ENCODE assay signal across 21 mouse cellular contexts in the genomic region with DNA sequence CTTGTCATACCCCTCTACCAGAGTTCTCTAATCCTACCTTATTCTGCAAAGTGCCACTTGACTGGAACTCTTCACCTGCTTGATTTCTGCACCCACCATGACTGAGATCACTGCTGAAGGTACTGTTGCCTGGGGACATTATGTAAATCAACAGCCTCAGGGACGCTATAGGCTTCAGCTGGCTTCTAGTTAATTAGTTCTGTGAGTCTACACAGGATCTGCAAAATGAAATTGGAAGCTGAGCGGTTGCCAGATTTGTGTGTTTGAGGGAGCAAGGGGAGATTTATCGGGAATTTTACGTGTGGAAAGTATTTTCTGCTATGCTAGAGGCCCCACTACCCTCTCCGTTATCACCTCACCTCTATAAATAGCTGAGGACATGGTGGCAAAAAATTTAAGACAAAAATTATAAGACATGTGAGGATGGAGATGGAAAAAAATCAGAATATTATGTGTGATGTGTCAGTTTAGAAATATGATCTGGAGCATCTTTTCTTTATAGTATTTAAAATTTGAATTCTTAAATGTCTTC. TPM values are rescaled to one million over a fixed set of nuclear protein-coding genes. Genes with fewer than 3 reads are reported as not detected.
A peak's percentile ranks its signal among the peaks of the same experiment; 100 is the strongest.
DNase-seq lines count a peak whose midpoint lies in the region; ATAC-seq lines count a peak whose summit lies in the region.
"Had no signal": no experiment of that assay in that cellular context is flagged by ENCODE, and none has a peak within 500 bp of the region (broad histone marks: within the 10 kb centered on the region; RNA-seq: fewer than 3 reads in every experiment).

No protein-coding gene starts in this region.

- no peak overlapping the region for H3K27ac ChIP-seq in forebrain, embryonic 12.5 days
- no peak overlapping the region for H3K27ac ChIP-seq in forebrain, embryonic 10.5 days
- H3K27ac ChIP-seq in heart, embryonic 11.5 days (ENCODE audit: low read depth, low read length) = peak overlapping the region; percentile 92
- H3K27ac ChIP-seq in heart, embryonic 15.5 days = peak overlapping the region; percentile 89
- H3K27ac ChIP-seq: embryonic facial prominence, embryonic 15.5 days; kidney, postnatal 0 days; macrophage; neural tube, embryonic 15.5 days; stomach, embryonic 15.5 days had no signal

- no peaks in the 10 kb centered on the region for H3K36me3 ChIP-seq in forebrain, embryonic 12.5 days (replicated peaks)
- H3K36me3 ChIP-seq in forebrain, embryonic 10.5 days (replicated peaks) = no peaks in the 10 kb centered on the region
- no peaks in the 10 kb centered on the region for H3K36me3 ChIP-seq in heart, embryonic 11.5 days (ENCODE audit: control insufficient read depth, insufficient read depth, low read length)
- no peaks in the 10 kb centered on the region for H3K36me3 ChIP-seq in heart, embryonic 15.5 days
- H3K36me3 ChIP-seq: embryonic facial prominence, embryonic 15.5 days; neural tube, embryonic 15.5 days; stomach, embryonic 15.5 days had no signal

- ATAC-seq in forebrain, embryonic 12.5 days (ENCODE audit: low FRiP score) = peak; percentile 58; the same call in 1 of the 2 replicates
- peak; percentile 71 for ATAC-seq in heart, embryonic 11.5 days (replicated peaks; ENCODE audit: insufficient number of reproducible peaks, low FRiP score, low TSS enrichment)
- peak; percentile 54 for ATAC-seq in heart, embryonic 15.5 days (replicated peaks; ENCODE audit: insufficient number of reproducible peaks, insufficient read depth, low FRiP score, low read depth)
- ATAC-seq: intestine, embryonic 16.5 days had no signal

- H3K27me3 ChIP-seq in forebrain, embryonic 12.5 days = no peaks in the 10 kb centered on the region
- no peaks in the 10 kb centered on the region for H3K27me3 ChIP-seq in forebrain, embryonic 10.5 days (ENCODE audit: poor library complexity, severe bottlenecking)
- H3K27me3 ChIP-seq in heart, embryonic 11.5 days (ENCODE audit: control insufficient read depth, insufficient read depth, low read length) = no peaks in the 10 kb centered on the region
- H3K27me3 ChIP-seq in heart, embryonic 15.5 days = no peaks in the 10 kb centered on the region
- H3K27me3 ChIP-seq: CH12.LX; embryonic facial prominence, embryonic 15.5 days; neural tube, embryonic 15.5 days; stomach, embryonic 15.5 days had no signal

- no peak overlapping the region for H3K4me3 ChIP-seq in forebrain, embryonic 12.5 days (replicated peaks)
- H3K4me3 ChIP-seq in forebrain, embryonic 10.5 days = no peak overlapping the region
- H3K4me3 ChIP-seq in heart, embryonic 11.5 days (ENCODE audit: low read depth, low read length) = peak overlapping the region; percentile 42
- peak overlapping the region; percentile 53 for H3K4me3 ChIP-seq in heart, embryonic 15.5 days
- H3K4me3 ChIP-seq: embryonic facial prominence, embryonic 15.5 days; neural tube, embryonic 15.5 days; stomach, embryonic 15.5 days had no signal

- 70% methylated on average over 5 of the region's 5 CpGs for WGBS in forebrain, embryonic 12.5 days
- 76% methylated on average over 5 of the region's 5 CpGs for WGBS in forebrain, embryonic 10.5 days
- 41% methylated on average over 5 of the region's 5 CpGs for WGBS in heart, embryonic 11.5 days (ENCODE audit: insufficient replicate concordance)
- WGBS in heart, embryonic 15.5 days = 30% methylated on average over 5 of the region's 5 CpGs

- H3K4me1 ChIP-seq in forebrain, embryonic 12.5 days = 0 out of 2 replicates have a peak, but pooled peaks cover 2% of the 10 kb centered on the region
- no peaks in the 10 kb centered on the region for H3K4me1 ChIP-seq in forebrain, embryonic 10.5 days
- 0 out of 2 replicates have a peak, but pooled peaks cover 3% of the 10 kb centered on the region for H3K4me1 ChIP-seq in heart, embryonic 11.5 days (ENCODE audit: control insufficient read depth, insufficient read depth, low read length)
- H3K4me1 ChIP-seq in heart, embryonic 15.5 days (replicated peaks) = peaks cover 9% of the 10 kb centered on the region
- H3K4me1 ChIP-seq: embryonic facial prominence, embryonic 15.5 days; neural tube, embryonic 15.5 days; stomach, embryonic 15.5 days had no signal

- DNase-seq in forebrain, embryonic 10.5 days (ENCODE audit: extremely low spot score, low spot score) = no peak
- no peak for DNase-seq in heart, postnatal 25 days (ENCODE audit: low spot score)
- DNase-seq in brain, adult 2 months (ENCODE audit: low read depth, low spot score) = peak; percentile 18
- no peak for DNase-seq in ovary, postnatal 36 days (ENCODE audit: low spot score)
- DNase-seq in layer of hippocampus, adult 11-12 months (ENCODE audit: low spot score) = no peak
- DNase-seq: adrenal gland, postnatal 14 days; cerebellum, adult 9-10 months; liver; lung, adult 18-20 months; right cerebral cortex, adult 18-20 months had no signal

- H3K9ac ChIP-seq in forebrain, embryonic 12.5 days = no peak overlapping the region
- H3K9ac ChIP-seq in heart, embryonic 11.5 days (ENCODE audit: low read depth, low read length) = peak overlapping the region; percentile 61
- H3K9ac ChIP-seq in heart, embryonic 15.5 days = peak overlapping the region; percentile 30
- H3K9ac ChIP-seq: embryonic facial prominence, embryonic 15.5 days; neural tube, embryonic 15.5 days; stomach, embryonic 15.5 days had no signal

- H3K9me3 ChIP-seq in forebrain, embryonic 12.5 days = no peaks in the 10 kb centered on the region
- no peaks in the 10 kb centered on the region for H3K9me3 ChIP-seq in forebrain, embryonic 10.5 days
- no peaks in the 10 kb centered on the region for H3K9me3 ChIP-seq in heart, embryonic 11.5 days (replicated peaks; ENCODE audit: control insufficient read depth, low read length)
- H3K9me3 ChIP-seq in heart, embryonic 15.5 days (replicated peaks) = no peaks in the 10 kb centered on the region
- H3K9me3 ChIP-seq: embryonic facial prominence, embryonic 15.5 days; neural tube, embryonic 15.5 days; stomach, embryonic 15.5 days had no signal

- H3K4me2 ChIP-seq in forebrain, embryonic 12.5 days = no peak overlapping the region
- H3K4me2 ChIP-seq in heart, embryonic 11.5 days = peak overlapping the region; percentile 33
- H3K4me2 ChIP-seq in heart, embryonic 15.5 days = no peak overlapping the region; the same call in 1 of the 2 replicates
- H3K4me2 ChIP-seq: embryonic facial prominence, embryonic 15.5 days; neural tube, embryonic 15.5 days; stomach, embryonic 15.5 days had no signal

- intact Hi-C loops in heart, postnatal 25 days (cut with DNase I) = loop anchor here (10.0 kb wide), 2 partner anchors 171 to 189 kb away; partner anchors contain the start of gene Nkain2

RNA-seq across cellular contexts. Expression of gene Trdn, which starts 3.3 kb away (rescaled TPM):
- polyA plus RNA-seq in forebrain, embryonic 12.5 days (2016; fragmentation: Nextera tagmentation; extraction: Ambion mirVana) = 0.10 and 0.22 TPM in 2 replicates
- polyA plus RNA-seq in forebrain, embryonic 10.5 days (2016; fragmentation: Nextera tagmentation; extraction: Ambion mirVana) = not detected in 2 replicates
- polyA plus RNA-seq in heart, embryonic 11.5 days (2014; fragmentation: Nextera tagmentation; extraction: Ambion mirVana) = 155 and 181 TPM in 2 replicates
- total RNA-seq in heart, postnatal 25 days (2021) = 100 to 1,000 TPM; 348 to 359 TPM
- 196 and 308 TPM in 2 replicates for polyA plus RNA-seq in heart, embryonic 15.5 days (2015; fragmentation: Nextera tagmentation; extraction: Ambion mirVana)
- total RNA-seq: adrenal gland, postnatal 14 days; CH12.LX; layer of hippocampus, postnatal 10 days had no signal
- polyA plus RNA-seq: intestine, embryonic 16.5 days; kidney, postnatal 0 days; macrophage had no signal

Comparison
In these comparisons a context has a peak if more than half of its experiments do, and no peak if none do; other contexts are left out.
1. H3K27ac ChIP-seq: peak in heart, embryonic 11.5 days (single experiment) and heart, embryonic 15.5 days (single experiment); none in forebrain, embryonic 12.5 days (single experiment) and forebrain, embryonic 10.5 days (single experiment).
2. H3K4me3 ChIP-seq: peak in heart, embryonic 11.5 days (single experiment) and heart, embryonic 15.5 days (single experiment); none in forebrain, embryonic 12.5 days (single experiment) and forebrain, embryonic 10.5 days (single experiment).
3. RNA of gene Trdn, which starts 3.3 kb away (polyA plus RNA-seq): 196 to 308 TPM in heart, embryonic 15.5 days and 155 to 181 TPM in heart, embryonic 11.5 days; 0.10 to 0.22 TPM in forebrain, embryonic 12.5 days and not detected in forebrain, embryonic 10.5 days; every median in the first group is over 100 times any median in the second.
4. Peak in every context shown above with its lines, with median percentiles within 50 percentile points of each other: ATAC-seq.